ENCODE assay signal across 8 mouse cellular contexts in genomic region chr6:125314231-125314563, GRCm38 (mm10). TPM values are rescaled to one million over a fixed set of nuclear protein-coding genes. Genes with fewer than 3 reads are reported as not detected.
DNase-seq lines count a peak whose midpoint lies in the region; ATAC-seq and TF ChIP-seq lines count a peak whose summit lies in the region.

No protein-coding gene starts in this region.

- peak overlapping the region; percentile 70 for H3K4me3 ChIP-seq in lung, embryonic 14.5 days (ENCODE audit: low read depth, low read length)
- peak overlapping the region; percentile 30; the same call in 1 of the 2 replicates for H3K4me3 ChIP-seq in forebrain, embryonic 11.5 days (ENCODE audit: low read depth, low read length)
- H3K4me3 ChIP-seq in limb, embryonic 13.5 days: peak overlapping the region; percentile 57
- peak overlapping the region; percentile 29; the same call in 1 of the 2 replicates for H3K4me3 ChIP-seq in neural tube, embryonic 14.5 days (ENCODE audit: low read depth, low read length)

- no peak for DNase-seq in lung, embryonic 14.5 days
- no peak for DNase-seq in lung, postnatal 14 days
- no peak for DNase-seq in forebrain, embryonic 11.5 days (ENCODE audit: low spot score)
- DNase-seq in left cerebral cortex, adult 9 months (ENCODE audit: low spot score in 2 of 2): no peak
- DNase-seq in cerebellum, postnatal 25 days: no peak
- no peak for DNase-seq in adipocyte (ENCODE audit: low spot score)

- H3K27ac ChIP-seq in lung, embryonic 14.5 days (ENCODE audit: low read depth): peak overlapping the region; percentile 75; the same call in 1 of the 2 replicates
- no peak overlapping the region for H3K27ac ChIP-seq in forebrain, embryonic 11.5 days (ENCODE audit: low read depth, low read length)
- peak overlapping the region; percentile 79; the same call in 1 of the 2 replicates for H3K27ac ChIP-seq in limb, embryonic 13.5 days
- H3K27ac ChIP-seq in neural tube, embryonic 14.5 days (ENCODE audit: low read depth, low read length): no peak overlapping the region

- H3K27me3 ChIP-seq in lung, embryonic 14.5 days (ENCODE audit: insufficient read depth, low read length): no peaks in the 10 kb centered on the region
- H3K27me3 ChIP-seq in forebrain, embryonic 11.5 days (ENCODE audit: control insufficient read depth, insufficient read depth, low read length): no peaks in the 10 kb centered on the region
- peaks cover 4% of the 10 kb centered on the region for H3K27me3 ChIP-seq in limb, embryonic 13.5 days
- H3K27me3 ChIP-seq in neural tube, embryonic 14.5 days (ENCODE audit: control insufficient read depth, insufficient read depth, low read length): no peaks in the 10 kb centered on the region

- H3K36me3 ChIP-seq in lung, embryonic 14.5 days (ENCODE audit: insufficient read depth): peaks cover 26% of the 10 kb centered on the region
- H3K36me3 ChIP-seq in forebrain, embryonic 11.5 days (ENCODE audit: control insufficient read depth, insufficient read depth, low read length): no peaks in the 10 kb centered on the region
- peaks cover 14% of the 10 kb centered on the region; the same call in 1 of the 2 replicates for H3K36me3 ChIP-seq in limb, embryonic 13.5 days
- H3K36me3 ChIP-seq in neural tube, embryonic 14.5 days (ENCODE audit: control insufficient read depth, insufficient read depth, low read length): no peaks in the 10 kb centered on the region

- WGBS in lung, embryonic 14.5 days: 56% methylated on average over 7 of the region's 7 CpGs
- 53% methylated on average over 7 of the region's 7 CpGs for WGBS in forebrain, embryonic 11.5 days
- 52% methylated on average over 7 of the region's 7 CpGs for WGBS in limb, embryonic 13.5 days
- WGBS in neural tube, embryonic 14.5 days: 59% methylated on average over 7 of the region's 7 CpGs

- peak; percentile 40; the same call in 1 of the 2 replicates for ATAC-seq in lung, embryonic 14.5 days (ENCODE audit: insufficient read depth)
- ATAC-seq in forebrain, embryonic 11.5 days (replicated peaks; ENCODE audit: low FRiP score): peak; percentile 34; the same call in 1 of the 2 replicates
- peak; percentile 33; the same call in 1 of the 2 replicates for ATAC-seq in limb, embryonic 13.5 days (ENCODE audit: low FRiP score, low read depth)
- ATAC-seq in neural tube, embryonic 14.5 days (ENCODE audit: low read depth): peak; percentile 54; the same call in 1 of the 2 replicates

- peak overlapping the region; percentile 90 for H3K9ac ChIP-seq in lung, embryonic 14.5 days
- peak overlapping the region; percentile 70 for H3K9ac ChIP-seq in forebrain, embryonic 11.5 days (ENCODE audit: low read length)
- peak overlapping the region; percentile 82 for H3K9ac ChIP-seq in limb, embryonic 13.5 days
- H3K9ac ChIP-seq in neural tube, embryonic 14.5 days (replicated peaks; ENCODE audit: low read depth, low read length): peak overlapping the region; percentile 64

- no peak for TF ChIP-seq CTCF in lung, embryonic 14.5 days (IDR thresholded peaks at IDR 0.05; ENCODE audit: low read depth)

- H3K4me2 ChIP-seq in lung, embryonic 14.5 days: peak overlapping the region; percentile 76
- peak overlapping the region; percentile 57; the same call in 1 of the 2 replicates for H3K4me2 ChIP-seq in forebrain, embryonic 11.5 days (ENCODE audit: low read depth, low read length, severe bottlenecking)
- H3K4me2 ChIP-seq in limb, embryonic 13.5 days (replicated peaks): peak overlapping the region; percentile 82
- peak overlapping the region; percentile 56 for H3K4me2 ChIP-seq in neural tube, embryonic 14.5 days (ENCODE audit: low read depth, low read length)

- H3K4me1 ChIP-seq in lung, embryonic 14.5 days (ENCODE audit: insufficient read depth): peaks cover 17% of the 10 kb centered on the region
- H3K4me1 ChIP-seq in forebrain, embryonic 11.5 days (replicated peaks; ENCODE audit: control insufficient read depth, insufficient read depth, low read length): peaks cover 5% of the 10 kb centered on the region; the same call in 1 of the 2 replicates
- H3K4me1 ChIP-seq in limb, embryonic 13.5 days: peaks cover 44% of the 10 kb centered on the region
- H3K4me1 ChIP-seq in neural tube, embryonic 14.5 days (ENCODE audit: control insufficient read depth, insufficient read depth, low read length): peaks cover 6% of the 10 kb centered on the region; the same call in 1 of the 2 replicates

- no peaks in the 10 kb centered on the region for H3K9me3 ChIP-seq in lung, embryonic 14.5 days (ENCODE audit: low read depth, low read length)
- no peaks in the 10 kb centered on the region for H3K9me3 ChIP-seq in forebrain, embryonic 11.5 days (ENCODE audit: control insufficient read depth, low read length)
- H3K9me3 ChIP-seq in limb, embryonic 13.5 days: no peaks in the 10 kb centered on the region
- no peaks in the 10 kb centered on the region for H3K9me3 ChIP-seq in neural tube, embryonic 14.5 days (ENCODE audit: control insufficient read depth, low read length)

RNA-seq across cellular contexts. Expression of gene Ltbr, which starts 0.5 kb away (rescaled TPM):
- polyA plus RNA-seq in lung, embryonic 14.5 days (2014; fragmentation: Nextera tagmentation; extraction: Ambion mirVana): 73.7 and 81.7 TPM in 2 replicates
- 15.6 and 16.6 TPM in 2 replicates for polyA plus RNA-seq in forebrain, embryonic 11.5 days (2014; fragmentation: Nextera tagmentation; extraction: Ambion mirVana)
- polyA plus RNA-seq in limb, embryonic 13.5 days (2015; fragmentation: Nextera tagmentation; extraction: Ambion mirVana): 45.1 and 46.2 TPM in 2 replicates
- polyA plus RNA-seq in neural tube, embryonic 14.5 days (2014; fragmentation: Nextera tagmentation; extraction: Ambion mirVana): 11.0 and 14.8 TPM in 2 replicates

RNA-seq across cellular contexts. Expression of gene Scnn1a, which starts 6.3 kb away (rescaled TPM):
- 1.8 and 2.2 TPM in 2 replicates for polyA plus RNA-seq in lung, embryonic 14.5 days (2014; fragmentation: Nextera tagmentation; extraction: Ambion mirVana)
- polyA plus RNA-seq in forebrain, embryonic 11.5 days (2014; fragmentation: Nextera tagmentation; extraction: Ambion mirVana): 0.21 and 0.28 TPM in 2 replicates
- 1.1 and 1.4 TPM in 2 replicates for polyA plus RNA-seq in limb, embryonic 13.5 days (2015; fragmentation: Nextera tagmentation; extraction: Ambion mirVana)
- polyA plus RNA-seq in neural tube, embryonic 14.5 days (2014; fragmentation: Nextera tagmentation; extraction: Ambion mirVana): 0.67 and 0.77 TPM in 2 replicates

RNA-seq across cellular contexts. Expression of gene Tuba3a, which starts 28.4 kb away (rescaled TPM):
- 0.24 and 0.32 TPM in 2 replicates for polyA plus RNA-seq in lung, embryonic 14.5 days (2014; fragmentation: Nextera tagmentation; extraction: Ambion mirVana)
- polyA plus RNA-seq in forebrain, embryonic 11.5 days (2014; fragmentation: Nextera tagmentation; extraction: Ambion mirVana): not detected in 2 replicates
- polyA plus RNA-seq in limb, embryonic 13.5 days (2015; fragmentation: Nextera tagmentation; extraction: Ambion mirVana): 0.80 and 0.91 TPM in 2 replicates
- polyA plus RNA-seq in neural tube, embryonic 14.5 days (2014; fragmentation: Nextera tagmentation; extraction: Ambion mirVana): not detected in 2 replicates

RNA-seq across cellular contexts. Expression of gene Tnfrsf1a, which starts 35.0 kb away (rescaled TPM):
- 82.5 and 83.3 TPM in 2 replicates for polyA plus RNA-seq in lung, embryonic 14.5 days (2014; fragmentation: Nextera tagmentation; extraction: Ambion mirVana)
- 24.0 and 25.9 TPM in 2 replicates for polyA plus RNA-seq in forebrain, embryonic 11.5 days (2014; fragmentation: Nextera tagmentation; extraction: Ambion mirVana)
- polyA plus RNA-seq in limb, embryonic 13.5 days (2015; fragmentation: Nextera tagmentation; extraction: Ambion mirVana): 68.7 and 71.4 TPM in 2 replicates
- polyA plus RNA-seq in neural tube, embryonic 14.5 days (2014; fragmentation: Nextera tagmentation; extraction: Ambion mirVana): 6.5 and 15.0 TPM in 2 replicates

Comparison
In these comparisons a context has a peak if more than half of its experiments do, and no peak if none do; other contexts are left out.
1. H3K27ac ChIP-seq: peak in lung, embryonic 14.5 days (single experiment) and limb, embryonic 13.5 days (single experiment); none in forebrain, embryonic 11.5 days (single experiment) and neural tube, embryonic 14.5 days (single experiment).
2. Peak in every context shown above with its lines, with median percentiles within 50 percentile points of each other: ATAC-seq, H3K4me2 ChIP-seq, H3K4me3 ChIP-seq and H3K9ac ChIP-seq.